Mouse (Mus musculus): ENCODE measurements around the gene Erich6.

Erich6 gene

GRCm38 (mm10) chr3:58636406-58637295 is at the start of gene Erich6:
Erich6 (minus strand) TSS chr3:58637207.
- peak; percentile 2 to 30 for DNase-seq (ENCODE audit: low spot score in 2 of 2)

- DNase-seq (ENCODE audit: low spot score in 2 of 2), result no peak
These were observed 49.4 kb upstream of the Erich6 start for GRCm38 (mm10) chr3:58686206-58686921.

GRCm38 (mm10) chr3:58685396-58685795 is 48.4 kb upstream of the Erich6 start:
- no peak for DNase-seq (ENCODE audit: low spot score in 2 of 2)

GRCm38 (mm10) chr3:58683346-58683745 is 46.3 kb upstream of the Erich6 start:
- no peak for DNase-seq (ENCODE audit: low spot score in 2 of 2)

GRCm38 (mm10) chr3:58682336-58682735 is 45.3 kb upstream of the Erich6 start:
- no peak for DNase-seq (ENCODE audit: low spot score in 2 of 2)

GRCm38 (mm10) chr3:58681831-58682230 is 44.8 kb upstream of the Erich6 start:
- no peak for DNase-seq (ENCODE audit: low spot score in 2 of 2)

GRCm38 (mm10) chr3:58680943-58681637 is 44.1 kb upstream of the Erich6 start:
- no peak for DNase-seq (ENCODE audit: low spot score in 2 of 2)

- no peak for DNase-seq (ENCODE audit: low spot score in 2 of 2)
These were observed 43.0 kb upstream of the Erich6 start for GRCm38 (mm10) chr3:58679996-58680395.

GRCm38 (mm10) chr3:58678905-58679304 is 41.9 kb upstream of the Erich6 start:
- DNase-seq (ENCODE audit: low spot score in 2 of 2), result no peak

- no peak for DNase-seq (ENCODE audit: low spot score in 2 of 2)
These were observed 41.4 kb upstream of the Erich6 start for GRCm38 (mm10) chr3:58678384-58678783.

GRCm38 (mm10) chr3:58677615-58678014 is 40.6 kb upstream of the Erich6 start:
- no peak for DNase-seq (ENCODE audit: low spot score in 2 of 2)

GRCm38 (mm10) chr3:58673295-58673694 is 36.3 kb upstream of the Erich6 start:
- DNase-seq (ENCODE audit: low spot score in 2 of 2), result no peak

- DNase-seq (ENCODE audit: low spot score in 2 of 2), result no peak
These were observed 35.6 kb upstream of the Erich6 start for GRCm38 (mm10) chr3:58672481-58673183.

GRCm38 (mm10) chr3:58671616-58672250 is 34.7 kb upstream of the Erich6 start:
- DNase-seq (ENCODE audit: low spot score in 2 of 2), result no peak

- no peak for DNase-seq (ENCODE audit: low spot score in 2 of 2)
These were observed 27.0 kb upstream of the Erich6 start for GRCm38 (mm10) chr3:58663970-58664369.

- no peak for DNase-seq (ENCODE audit: low spot score in 2 of 2)
These were observed 23.6 kb upstream of the Erich6 start for GRCm38 (mm10) chr3:58660636-58661035.

- peak; percentile 15 to 46 for DNase-seq (ENCODE audit: low spot score in 2 of 2)
These were observed 20.3 kb upstream of the Erich6 start for GRCm38 (mm10) chr3:58657356-58657755.

GRCm38 (mm10) chr3:58655362-58656130 is 18.5 kb upstream of the Erich6 start:
- DNase-seq (ENCODE audit: low spot score in 2 of 2), result peak; percentile 24 to 52

GRCm38 (mm10) chr3:58653907-58654306 is 16.9 kb upstream of the Erich6 start:
- peak in 1 of 2 experiments; percentile 14 for DNase-seq (ENCODE audit: low spot score in 2 of 2)

- DNase-seq (ENCODE audit: low spot score in 2 of 2), result no peak
These were observed 13.3 kb upstream of the Erich6 start for GRCm38 (mm10) chr3:58650328-58650727.
